Mouse (Mus musculus): ENCODE results near the gene Frzb.

Frzb gene

GRCm38 (mm10) chr2:80430357-80431053 lies 16.9 kb downstream of the Frzb start:
- no peak for DNase-seq (ENCODE audit: low spot score in 2 of 2)

- DNase-seq (ENCODE audit: low spot score in 2 of 2): no peak
Observed at GRCm38 (mm10) chr2:80423116-80423515, 24.3 kb downstream of the Frzb start.

- DNase-seq (ENCODE audit: low spot score in 2 of 2): no peak
Observed at GRCm38 (mm10) chr2:80421990-80422389, 25.4 kb downstream of the Frzb start.

- DNase-seq (ENCODE audit: low spot score in 2 of 2): no peak
Observed at GRCm38 (mm10) chr2:80416286-80416685, 31.1 kb downstream of the Frzb start.

- DNase-seq (ENCODE audit: low spot score in 2 of 2): no peak
Observed at GRCm38 (mm10) chr2:80414387-80414786, 33.0 kb downstream of the Frzb start.

- DNase-seq (ENCODE audit: low spot score in 2 of 2): no peak
Observed at GRCm38 (mm10) chr2:80413124-80413523, 34.3 kb downstream of the Frzb start.

- no peak for DNase-seq (ENCODE audit: low spot score in 2 of 2)
Observed at GRCm38 (mm10) chr2:80409893-80410574, 37.4 kb downstream of the Frzb start.

GRCm38 (mm10) chr2:80404770-80405169 lies 42.7 kb downstream of the Frzb start:
- DNase-seq (ENCODE audit: low spot score in 2 of 2): no peak

GRCm38 (mm10) chr2:80398595-80399099 lies 48.8 kb downstream of the Frzb start:
- no peak for DNase-seq (ENCODE audit: low spot score in 2 of 2)

- DNase-seq (ENCODE audit: low spot score in 2 of 2): no peak
Observed at GRCm38 (mm10) chr2:80396864-80397263, 50.6 kb downstream of the Frzb start.

GRCm38 (mm10) chr2:80396057-80396456 lies 51.4 kb downstream of the Frzb start:
- no peak for DNase-seq (ENCODE audit: low spot score in 2 of 2)

GRCm38 (mm10) chr2:80388341-80388740 lies 59.1 kb downstream of the Frzb start:
- peak in 1 of 2 experiments; percentile 60 for DNase-seq (ENCODE audit: low spot score in 2 of 2)

- DNase-seq (ENCODE audit: low spot score in 2 of 2): no peak
Observed at GRCm38 (mm10) chr2:80387668-80388067, 59.8 kb downstream of the Frzb start.

GRCm38 (mm10) chr2:80386255-80386654 lies 61.2 kb downstream of the Frzb start:
- DNase-seq (ENCODE audit: low spot score in 2 of 2): no peak

- no peak for DNase-seq (ENCODE audit: low spot score in 2 of 2)
Observed at GRCm38 (mm10) chr2:80384447-80384846, 63.0 kb downstream of the Frzb start.

GRCm38 (mm10) chr2:80379848-80380247 lies 67.6 kb downstream of the Frzb start:
- no peak for DNase-seq (ENCODE audit: low spot score in 2 of 2)

- no peak for DNase-seq (ENCODE audit: low spot score in 2 of 2)
Observed at GRCm38 (mm10) chr2:80374892-80375291, 72.5 kb downstream of the Frzb start.

GRCm38 (mm10) chr2:80371458-80371857 lies 76.0 kb downstream of the Frzb start:
- DNase-seq (ENCODE audit: low spot score in 2 of 2): no peak

All from frontal cortex, postnatal 36 days (tissue).